Mouse (Mus musculus) NIH3T3 (cell line): Measurements from ENCODE around the gene Nmu.

Experiments used
- DNase-seq: peaks from one replicate; pipeline ENCODE4 v3.0.0-alpha.2; 2012; ENCODE audit warnings: low read depth

Gene Nmu

DNA sequence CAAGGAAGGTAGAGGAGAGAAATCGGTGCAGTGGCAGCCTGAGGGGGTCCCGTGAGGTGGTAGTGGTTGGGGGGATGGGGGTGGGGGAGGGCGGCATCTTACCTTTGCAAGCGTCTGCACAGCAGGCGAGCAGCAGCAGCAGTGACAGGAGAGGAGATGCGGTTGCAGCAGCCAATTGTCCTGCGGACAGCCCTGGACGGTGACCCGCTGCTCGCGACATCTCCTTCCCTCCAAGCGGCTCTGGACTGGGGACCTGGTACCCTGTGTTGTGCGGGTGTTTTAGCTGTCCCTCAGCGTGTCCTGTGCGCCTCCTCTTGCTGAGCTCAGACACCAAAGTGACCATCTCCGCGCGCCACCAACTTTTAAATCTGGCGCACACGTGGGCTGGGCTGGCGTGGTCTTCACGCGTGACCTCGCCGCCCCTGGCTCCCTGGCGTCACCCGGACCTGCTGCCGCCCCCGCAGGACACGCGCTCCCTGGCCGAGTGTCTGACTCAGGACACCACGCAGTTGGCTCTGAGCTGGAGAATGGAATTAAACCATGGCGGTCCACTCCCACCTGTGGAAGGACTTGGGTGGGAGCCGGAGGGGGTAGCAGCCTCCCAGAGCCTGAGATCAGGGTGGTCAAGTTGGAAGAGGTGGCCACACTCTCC lies at the start of gene Nmu:
Gene Nmu (minus strand): TSS at position 336 of the 652 bp plus-strand sequence.
- no peak for DNase-seq

GRCm38 (mm10) chr5:76411697-76412096 lies 48.1 kb upstream of the Nmu start:
- DNase-seq: no peak

DNA sequence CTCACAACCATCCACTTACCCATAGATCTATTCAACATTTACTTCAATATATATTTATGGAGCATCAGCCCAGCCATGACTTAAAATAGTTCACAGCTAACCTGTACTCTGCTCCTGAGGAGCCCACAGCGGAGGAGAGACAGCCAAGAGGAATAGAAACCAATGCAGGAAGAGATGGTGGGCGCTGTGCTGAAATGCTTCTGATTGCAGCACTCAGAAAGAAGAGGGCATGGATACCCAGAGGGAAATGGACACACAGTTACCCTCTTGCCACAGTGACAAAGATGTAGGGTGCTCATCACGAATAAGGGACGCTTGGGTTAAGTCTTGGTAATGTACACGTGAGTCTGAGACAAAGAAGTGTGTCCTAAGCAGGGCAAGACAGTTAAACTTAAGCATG lies 30.8 kb upstream of the Nmu start:
- DNase-seq: no peak

- DNase-seq: no peak
These were observed 25.6 kb upstream of the Nmu start for GRCm38 (mm10) chr5:76389041-76389795.

DNA sequence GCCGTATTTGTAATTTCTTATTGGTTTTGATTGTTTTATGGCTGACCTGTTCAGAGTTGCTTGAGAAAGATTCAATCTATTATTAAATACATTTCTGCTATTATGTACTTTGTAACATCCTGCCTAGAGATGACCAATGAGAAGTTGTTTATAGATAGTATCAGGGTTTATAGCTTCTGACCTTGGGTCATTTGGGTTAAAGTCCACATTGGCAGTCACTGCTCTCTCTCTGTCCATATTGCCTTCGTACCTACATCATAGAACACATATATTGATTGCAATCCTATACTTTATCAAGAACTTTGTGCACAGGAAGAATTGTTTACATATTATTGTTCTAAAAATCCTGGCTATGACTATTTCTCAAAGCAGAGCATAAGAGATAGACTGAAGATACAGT lies 24.9 kb upstream of the Nmu start:
- no peak for DNase-seq

- DNase-seq: no peak
These were observed 20.1 kb upstream of the Nmu start for GRCm38 (mm10) chr5:76383673-76384072.

DNA sequence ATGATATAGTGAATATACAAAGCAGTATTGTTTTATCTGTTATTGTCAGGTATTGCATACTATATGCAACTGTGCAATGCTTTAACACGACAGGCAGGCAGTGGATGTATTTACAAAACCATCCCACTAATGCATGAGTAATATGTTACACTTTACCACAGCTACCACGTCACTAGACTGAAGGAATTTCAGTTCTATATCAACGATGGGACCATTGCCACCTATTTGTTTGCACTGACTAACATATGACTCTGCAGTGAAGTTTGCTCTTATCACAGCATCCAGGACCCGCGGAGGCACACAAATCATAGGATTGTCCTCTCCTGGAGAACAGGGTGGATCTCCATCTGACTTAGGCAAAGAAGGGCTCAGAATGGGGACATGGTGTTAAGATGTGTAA lies 18.2 kb upstream of the Nmu start:
- peak; percentile 58 for DNase-seq

DNA sequence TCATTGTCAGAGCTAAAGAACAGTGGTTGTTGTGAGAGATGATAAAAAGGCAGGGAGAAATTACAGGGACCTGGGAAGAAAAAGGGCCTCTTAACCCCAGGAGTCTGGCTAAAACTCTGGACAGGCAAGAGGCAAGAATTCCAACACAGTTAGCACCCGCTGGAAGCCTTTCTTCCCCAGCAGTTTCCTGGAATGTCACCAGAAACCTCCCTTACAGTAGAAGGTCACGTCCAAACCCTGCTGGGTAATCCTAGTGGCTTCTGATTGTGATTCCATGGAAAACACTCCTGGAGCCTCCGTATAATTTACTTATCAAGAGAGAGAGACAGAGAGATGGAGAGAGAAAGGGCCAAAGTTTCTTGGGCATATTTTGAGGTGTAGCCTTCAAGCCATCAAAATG lies 15.6 kb upstream of the Nmu start:
- no peak for DNase-seq

- no peak for DNase-seq
These were observed 5.7 kb upstream of the Nmu start for GRCm38 (mm10) chr5:76369215-76369840.

- DNase-seq: no peak
These were observed 1.8 kb upstream of the Nmu start for GRCm38 (mm10) chr5:76365406-76365805.

DNA sequence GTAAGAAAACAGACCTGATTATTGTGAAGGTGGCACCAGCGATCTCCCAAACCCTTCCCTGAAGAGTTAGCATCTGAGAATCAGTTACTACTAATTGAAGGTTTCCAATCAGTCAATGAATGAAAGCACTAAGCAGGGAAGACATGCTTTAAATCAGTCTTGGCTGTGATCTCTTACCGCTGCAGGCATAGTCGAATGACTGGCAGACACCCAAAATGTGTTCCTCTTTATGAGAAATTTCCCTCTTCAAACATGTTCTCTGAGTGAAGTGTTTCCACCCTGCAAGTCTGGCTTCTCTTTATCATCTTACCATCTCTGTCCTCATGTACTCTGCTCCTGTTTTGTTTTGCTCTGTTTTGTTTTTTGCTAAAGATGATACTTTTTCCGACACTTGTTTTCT lies 2.8 kb downstream of the Nmu start:
- DNase-seq: peak; percentile 16

DNA sequence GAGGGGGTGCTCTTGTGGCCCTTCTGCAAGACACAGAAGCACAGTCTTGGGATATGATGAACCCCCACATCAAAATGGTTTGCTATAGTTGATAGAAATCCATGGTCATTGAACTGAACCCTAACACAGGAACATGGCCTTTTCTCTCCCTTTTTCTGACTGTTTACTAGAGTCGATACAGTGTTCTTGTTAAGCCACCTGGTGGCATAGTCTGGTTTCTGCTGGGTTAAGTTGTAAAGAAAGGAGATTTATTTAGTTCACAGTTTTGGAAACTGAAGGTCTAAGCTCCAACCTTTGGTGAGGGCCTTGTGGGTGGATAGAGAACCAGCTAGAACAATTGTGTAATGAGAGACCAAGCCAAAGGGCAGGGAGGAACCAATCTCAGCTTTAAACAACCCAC lies 3.5 kb downstream of the Nmu start:
- peak; percentile 48 for DNase-seq

- no peak for DNase-seq
These were observed 11.5 kb downstream of the Nmu start for GRCm38 (mm10) chr5:76351953-76352611.

DNA sequence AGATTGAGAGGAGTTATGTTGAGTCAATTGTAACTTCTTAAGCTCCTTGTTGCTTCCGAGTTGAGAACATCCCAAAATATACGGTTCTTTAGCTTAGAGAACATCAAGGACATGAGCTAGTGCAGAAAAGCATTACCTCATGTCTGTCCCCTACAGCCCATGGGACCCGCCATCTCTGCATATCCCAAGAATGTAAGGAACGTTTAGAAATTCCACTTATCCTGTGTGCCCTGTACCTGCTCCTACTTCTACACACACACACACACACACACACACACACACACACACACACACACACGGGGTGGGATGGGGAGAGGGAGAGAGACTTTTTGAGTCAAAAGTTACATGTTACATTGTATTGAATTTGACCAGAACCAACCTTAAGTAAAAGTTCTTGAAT lies 12.1 kb downstream of the Nmu start:
- no peak for DNase-seq

GRCm38 (mm10) chr5:76346137-76346536 lies 17.5 kb downstream of the Nmu start:
- DNase-seq: peak; percentile 76

- DNase-seq: no peak
These were observed 22.7 kb downstream of the Nmu start for GRCm38 (mm10) chr5:76340931-76341330.

GRCm38 (mm10) chr5:76337100-76337499 lies 26.5 kb downstream of the Nmu start:
- no peak for DNase-seq

- DNase-seq: no peak
These were observed 29.8 kb downstream of the Nmu start for GRCm38 (mm10) chr5:76333833-76334232.

DNA sequence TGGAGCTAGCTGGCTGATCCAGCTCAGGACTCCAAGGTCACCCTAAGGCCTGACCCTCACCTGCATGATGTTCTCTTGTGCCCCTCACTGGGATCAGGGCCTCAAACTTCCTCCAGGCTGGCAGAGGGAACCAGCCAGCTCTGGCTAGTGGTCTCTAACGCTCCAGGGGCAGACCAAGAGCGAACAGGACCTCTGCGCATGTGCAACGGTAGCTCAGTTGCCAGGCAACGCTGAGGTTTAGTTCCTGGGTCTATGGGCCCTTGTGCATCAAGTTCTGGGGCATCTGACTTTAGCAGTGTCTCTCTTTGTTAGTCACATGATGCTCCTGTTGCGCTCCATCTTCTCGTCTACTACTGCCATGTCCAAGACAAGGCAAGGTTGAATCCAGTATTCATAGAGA lies 32.6 kb downstream of the Nmu start, which contains the start of gene Pdcl2:
Gene Pdcl2 (minus strand): TSS at position 204 of the 400 bp plus-strand sequence.
- DNase-seq: no peak

- DNase-seq: peak; percentile 52
These were observed 36.3 kb downstream of the Nmu start for GRCm38 (mm10) chr5:76327296-76327695.

DNA sequence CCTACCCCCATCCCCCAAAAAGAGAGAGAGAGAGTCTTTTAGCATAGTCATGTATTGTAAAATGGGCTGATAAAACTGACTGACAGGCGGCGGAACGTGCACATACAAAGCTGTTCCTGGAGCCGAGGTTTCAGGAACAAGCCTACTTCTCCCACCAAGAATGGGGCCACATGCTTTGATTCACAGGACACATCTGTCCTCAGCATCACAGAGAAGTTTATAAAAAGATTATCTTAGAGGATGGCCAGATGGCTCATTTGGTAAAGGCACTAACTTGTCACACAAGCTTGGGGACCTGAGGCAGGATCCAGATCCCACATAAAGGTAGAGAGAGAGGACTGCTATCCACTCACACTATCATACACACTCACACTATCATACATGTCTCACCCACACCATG lies 38.5 kb downstream of the Nmu start:
- DNase-seq: no peak
